In the genomic region with DNA sequence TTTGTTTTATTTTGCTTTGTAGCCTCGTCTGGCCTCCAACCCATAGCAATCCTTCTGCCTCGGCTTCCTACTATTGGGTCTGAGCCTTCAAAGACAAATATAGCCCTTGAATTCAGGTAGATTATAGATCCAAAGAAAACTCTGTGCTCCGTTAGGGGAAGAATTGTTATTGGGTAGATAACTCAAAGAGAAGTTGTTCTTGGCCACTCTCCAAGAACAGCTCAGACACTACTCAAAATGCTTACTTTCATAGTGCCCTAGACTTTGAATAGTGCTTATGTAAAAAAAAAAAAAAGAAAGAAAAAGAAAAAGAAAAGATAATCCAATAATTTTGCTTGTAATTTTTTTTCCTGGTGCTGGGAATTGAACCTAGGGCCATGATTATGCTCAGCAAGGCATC, we compare ENCODE assay signal across 31 mouse cellular contexts. TPM values are rescaled to one million over a fixed set of nuclear protein-coding genes. Genes with fewer than 3 reads are reported as not detected.
DNase-seq lines count a peak whose midpoint lies in the region; ATAC-seq and TF ChIP-seq lines count a peak whose summit lies in the region.
"Had no signal": no experiment of that assay in that cellular context is flagged by ENCODE, and none has a peak within 500 bp of the region (broad histone marks: within the 10 kb centered on the region; RNA-seq: fewer than 3 reads in every experiment).

No protein-coding gene starts in this region.

- H3K27me3 ChIP-seq in heart, adult 2 months (ENCODE audit: control insufficient read depth, insufficient read depth, low read length) = no peaks in the 10 kb centered on the region
- H3K27me3 ChIP-seq in lung, embryonic 16.5 days (ENCODE audit: control insufficient read depth, insufficient read depth, low read depth, low read length) = no peaks in the 10 kb centered on the region
- no peaks in the 10 kb centered on the region for H3K27me3 ChIP-seq in MEL (ENCODE audit: control insufficient read depth in 1 of 2, insufficient read depth in 2 of 2, low read length in 2 of 2)
- H3K27me3 ChIP-seq: CH12.LX; embryonic facial prominence, embryonic 13.5 days; forebrain, embryonic 13.5 days; hindbrain, embryonic 13.5 days; intestine, embryonic 15.5 days; Patski had no signal

- no peak overlapping the region for H3K4me2 ChIP-seq in lung, embryonic 16.5 days (ENCODE audit: low read depth, low read length)
- H3K4me2 ChIP-seq: embryonic facial prominence, embryonic 13.5 days; forebrain, embryonic 13.5 days; heart, embryonic 11.5 days; hindbrain, embryonic 13.5 days; intestine, embryonic 15.5 days had no signal

- ATAC-seq in lung, embryonic 16.5 days (ENCODE audit: low read depth) = no peak
- ATAC-seq: forebrain, embryonic 13.5 days; forebrain, postnatal 0 days; hindbrain, embryonic 16.5 days; intestine, embryonic 15.5 days; Patski had no signal

- no peak for TF ChIP-seq RAD21 in MEL (IDR thresholded peaks at IDR 0.05; ENCODE audit: low read depth, low read length)

- H3K79me2 ChIP-seq in heart, adult 2 months (replicated peaks; ENCODE audit: control insufficient read depth, insufficient read depth, low read length) = no peaks in the 10 kb centered on the region
- H3K79me2 ChIP-seq in MEL (ENCODE audit: control insufficient read depth, insufficient read depth, low read length, poor library complexity) = no peaks in the 10 kb centered on the region

- intact Hi-C loops in heart, adult 2 months (cut with DNase I) = no loop called here
- intact Hi-C loops in heart, postnatal 14 days (cut with DNase I) = no loop called here

- no peak for DNase-seq in heart, adult 2 months
- DNase-seq in heart, postnatal 14 days = no peak
- DNase-seq in lung, postnatal 10 days = no peak
- peak; percentile 76 for DNase-seq in MEL (ENCODE audit: low read depth, low spot score)
- peak; percentile 61 for DNase-seq in NIH3T3 (ENCODE audit: low read depth)
- DNase-seq in spleen, postnatal 36 days (ENCODE audit: low spot score in 2 of 2) = no peak
- no peak for DNase-seq in B cell, adult 2 months
- DNase-seq: adrenal gland, postnatal 10 days; adrenal gland, postnatal 36 days; cerebellum, adult 11 months; cerebellum, adult 8-10 months; cerebellum, postnatal 10 days; cerebellum, postnatal 36 days; embryo, embryonic 11 days; forebrain, postnatal 0 days; gastrocnemius, postnatal 10 days; gastrocnemius, postnatal 36 days; heart, postnatal 36 days had no signal

- H3K36me3 ChIP-seq in heart, adult 2 months (ENCODE audit: control insufficient read depth, insufficient read depth, low read length) = no peaks in the 10 kb centered on the region
- no peaks in the 10 kb centered on the region for H3K36me3 ChIP-seq in lung, embryonic 16.5 days (ENCODE audit: control insufficient read depth, insufficient read depth, low read length)
- peaks cover 0 to 12% of the 10 kb centered on the region in 2 experiments; a peak in 2 of 4 replicates for H3K36me3 ChIP-seq in MEL (ENCODE audit: control insufficient read depth in 1 of 2, insufficient read depth in 2 of 2, low read length in 2 of 2)
- H3K36me3 ChIP-seq: embryonic facial prominence, embryonic 10.5 days; embryonic facial prominence, embryonic 13.5 days; G1E; hindbrain, embryonic 10.5 days; hindbrain, embryonic 13.5 days; intestine, embryonic 15.5 days had no signal

- H3K9ac ChIP-seq in heart, adult 2 months (ENCODE audit: low read depth, low read length) = no peak overlapping the region
- H3K9ac ChIP-seq in lung, embryonic 16.5 days (ENCODE audit: low read length) = no peak overlapping the region
- H3K9ac ChIP-seq in MEL (ENCODE audit: control insufficient read depth, low read depth, low read length, poor library complexity, severe bottlenecking) = peak overlapping the region; percentile 42
- H3K9ac ChIP-seq: embryonic facial prominence, embryonic 13.5 days; forebrain, embryonic 13.5 days; forebrain, postnatal 0 days; hindbrain, embryonic 13.5 days; intestine, embryonic 15.5 days had no signal

- peaks cover 2% of the 10 kb centered on the region; the same call in 1 of the 2 replicates for H3K4me1 ChIP-seq in heart, adult 2 months (ENCODE audit: control insufficient read depth, insufficient read depth, low read length)
- H3K4me1 ChIP-seq in lung, embryonic 16.5 days (replicated peaks; ENCODE audit: control insufficient read depth, insufficient read depth, low read length) = peaks cover 19% of the 10 kb centered on the region
- peaks cover 0 to 17% of the 10 kb centered on the region in 2 experiments; a peak in 2 of 4 replicates for H3K4me1 ChIP-seq in MEL (ENCODE audit: control insufficient read depth in 1 of 2, insufficient read depth in 2 of 2, low read length in 2 of 2)

- no peak for TF ChIP-seq EP300 in heart, adult 2 months (IDR thresholded peaks at IDR 0.05; ENCODE audit: insufficient read depth, low read depth, low read length)
- TF ChIP-seq EP300 in MEL (IDR thresholded peaks at IDR 0.05; ENCODE audit: low read depth in 1 of 2, low read length in 2 of 2) = peak; percentile 71 to 81

- peak overlapping the region; percentile 58 for H3K27ac ChIP-seq in heart, adult 2 months
- H3K27ac ChIP-seq in lung, embryonic 16.5 days (ENCODE audit: low read length) = peak overlapping the region; percentile 38; the same call in 1 of the 2 replicates
- peak overlapping the region; percentile 70 for H3K27ac ChIP-seq in MEL (ENCODE audit: control insufficient read depth, low read depth, low read length)
- H3K27ac ChIP-seq: embryonic facial prominence, embryonic 10.5 days; embryonic facial prominence, embryonic 13.5 days; forebrain, embryonic 13.5 days; hindbrain, embryonic 10.5 days; hindbrain, embryonic 13.5 days; intestine, embryonic 15.5 days had no signal

- TF ChIP-seq POLR2A in heart, adult 2 months (IDR thresholded peaks at IDR 0.05; ENCODE audit: insufficient read depth, low read depth, low read length) = no peak
- TF ChIP-seq POLR2A in MEL (IDR thresholded peaks at IDR 0.05; ENCODE audit: control insufficient read depth in 1 of 2, insufficient read depth in 1 of 2, low read depth in 1 of 2, low read length in 2 of 2, poor library complexity in 1 of 2) = no peak

- H3K4me3 ChIP-seq in heart, adult 2 months = no peak overlapping the region
- H3K4me3 ChIP-seq in lung, embryonic 16.5 days (ENCODE audit: low read length) = no peak overlapping the region
- peak overlapping the region; percentile 31 to 33 for H3K4me3 ChIP-seq in MEL (ENCODE audit: control insufficient read depth in 1 of 2, insufficient read depth in 1 of 2, low read depth in 2 of 2, low read length in 2 of 2)
- H3K4me3 ChIP-seq: embryonic facial prominence, embryonic 10.5 days; embryonic facial prominence, embryonic 13.5 days; erythroblast, embryonic 14.5 days; forebrain, embryonic 13.5 days; hindbrain, embryonic 10.5 days; hindbrain, embryonic 13.5 days; intestine, embryonic 15.5 days had no signal

- WGBS in heart, adult 2 months = 44% methylated on average over 3 of the region's 3 CpGs
- 31% methylated on average over 3 of the region's 3 CpGs for WGBS in lung, embryonic 16.5 days

- H3K9me3 ChIP-seq in lung, embryonic 16.5 days (ENCODE audit: control insufficient read depth, low read length) = no peaks in the 10 kb centered on the region
- H3K9me3 ChIP-seq in MEL (replicated peaks; ENCODE audit: insufficient read depth, low read length) = no peaks in the 10 kb centered on the region
- H3K9me3 ChIP-seq: embryonic facial prominence, embryonic 10.5 days; embryonic facial prominence, embryonic 13.5 days; forebrain, embryonic 13.5 days; G1E; hindbrain, embryonic 10.5 days; hindbrain, embryonic 13.5 days; intestine, embryonic 15.5 days had no signal

- no peak for TF ChIP-seq CTCF in heart, adult 2 months (IDR thresholded peaks at IDR 0.05)
- no peak for TF ChIP-seq CTCF in MEL (IDR thresholded peaks at IDR 0.05 in 2 of 3, conservative IDR thresholded peaks at IDR 0.05 in 1 of 3; ENCODE audit: control insufficient read depth in 1 of 3, insufficient read depth in 1 of 3, low read depth in 2 of 3, low read length in 3 of 3, poor library complexity in 1 of 3, severe bottlenecking in 1 of 3)

TF ChIP-seq in MEL, 35 proteins besides CTCF, POLR2A, EP300 and RAD21:
- TF ChIP-seq GATA1 (IDR thresholded peaks at IDR 0.05; ENCODE audit: low read depth, low read length) = peak; percentile 76
- no peak for TF ChIP-seq CHD1 (IDR thresholded peaks at IDR 0.05; ENCODE audit: low read depth, low read length)
- no peak; the same call in 1 of the 2 replicates for TF ChIP-seq SIN3A (IDR thresholded peaks at IDR 0.05; ENCODE audit: low read length)
- TF ChIP-seq ZNF384 (IDR thresholded peaks at IDR 0.05; ENCODE audit: low read depth, low read length) = peak; percentile 85
- TF ChIP-seq MYB (IDR thresholded peaks at IDR 0.05; ENCODE audit: low read depth, low read length) = no peak
- TF ChIP-seq TCF12 (IDR thresholded peaks at IDR 0.05; ENCODE audit: low read depth, low read length) = no peak
- no peak for TF ChIP-seq MAFK (IDR thresholded peaks at IDR 0.05; ENCODE audit: borderline replicate concordance, low read depth, low read length)
- peak; percentile 23; the same call in 1 of the 2 replicates for TF ChIP-seq ETS1 (IDR thresholded peaks at IDR 0.05; ENCODE audit: low read depth, low read length)

RNA-seq across cellular contexts. Expression of a gene that starts 22.4 kb away (rescaled TPM):
- 10 to 100 TPM; 22.1 to 44.1 TPM for total RNA-seq in heart, adult 2 months (2021)
- 21.3 and 22.5 TPM in 2 replicates for polyA plus RNA-seq in heart, adult 2 months (2012; rRNA removed)
- total RNA-seq in heart, postnatal 14 days (2021) = 10 to 100 TPM; 38.4 to 44.5 TPM
- 44.3 and 46.3 TPM in 2 replicates for polyA plus RNA-seq in lung, embryonic 16.5 days (2015; fragmentation: Nextera tagmentation; extraction: Ambion mirVana)
- total RNA-seq in MEL (2012; rRNA removed) = 2.1 and 2.3 TPM in 2 replicates
- 1 to 10 TPM in 1 of 2 experiments, not detected in 1; 2.7 TPM for polyA plus RNA-seq in MEL (2012; ENCODE audit: insufficient read depth in 1 of 2, insufficient read length in 2 of 2, low read depth in 1 of 2, low replicate concordance in 2 of 2, missing spikeins in 1 of 2)
- polyA plus RNA-seq: erythroblast, embryonic 14.5 days; G1E had no signal

Comparison
In these comparisons a context has a peak if more than half of its experiments do, and no peak if none do; other contexts are left out.
1. DNase-seq: peak in MEL (single experiment) and NIH3T3 (single experiment); none in heart, adult 2 months (0 of 2), heart, postnatal 14 days (0 of 2), lung, postnatal 10 days (single experiment), spleen, postnatal 36 days (0 of 2) and B cell, adult 2 months (0 of 2).
2. H3K4me3 ChIP-seq: peak in MEL (2 of 2); none in heart, adult 2 months (single experiment) and lung, embryonic 16.5 days (single experiment).
3. Peak in every context shown above with its lines, with median percentiles within 50 percentile points of each other: H3K27ac ChIP-seq.